Mouse (Mus musculus) MEL (cell line): ENCODE measurements around the gene Mtch2. TPM values are rescaled to one million over a fixed set of nuclear protein-coding genes. Genes with fewer than 3 reads are reported as not detected.

ENCODE experiments used
- DNase-seq: peaks from one replicate; pipeline ENCODE4 v3.0.0; 2011; ENCODE audit warnings: low read depth, low spot score
- H3K27ac ChIP-seq: 2 replicates; pipeline ENCODE4 v1.5.1; 2012; ENCODE audit warnings: low read depth, mild to moderate bottlenecking, control low read depth, low read length, moderate library complexity; ENCODE audit not compliant: control insufficient read depth
- H3K27me3 ChIP-seq, 2 experiments: fragments of 150-350 bp in 1 of 2; sonication (generic) in 1 of 2; 2 replicates each; pipeline ENCODE4 v1.6.1; 2012; ENCODE audit warnings: low read length in 2 of 2, mild to moderate bottlenecking in 2 of 2, improper control_type of control experiment in 1 of 2, moderate library complexity in 1 of 2; ENCODE audit not compliant: insufficient read depth in 2 of 2, control insufficient read depth in 1 of 2
- H3K36me3 ChIP-seq, 2 experiments: 2 replicates each; pipeline ENCODE4 v1.6.1; 2012 to 2014; ENCODE audit warnings: low read length in 2 of 2, improper control_type of control experiment in 1 of 2, inconsistent platforms in 1 of 2, mild to moderate bottlenecking in 1 of 2; ENCODE audit not compliant: insufficient read depth in 2 of 2, control insufficient read depth in 1 of 2
- H3K4me1 ChIP-seq, 2 experiments: fragments of 150-350 bp in 1 of 2; sonication (generic) in 1 of 2; 2 replicates each; pipeline ENCODE4 v1.6.1; 2012; ENCODE audit warnings: low read length in 2 of 2, improper control_type of control experiment in 1 of 2, mild to moderate bottlenecking in 1 of 2; ENCODE audit not compliant: insufficient read depth in 2 of 2, control insufficient read depth in 1 of 2
- H3K4me3 ChIP-seq, 2 experiments: fragments of 150-350 bp in 1 of 2; sonication (generic) in 1 of 2; 2 replicates each; pipeline ENCODE4 v1.5.1; 2012; ENCODE audit warnings: low read depth in 2 of 2, low read length in 2 of 2, mild to moderate bottlenecking in 2 of 2, moderate library complexity in 2 of 2, control low read depth in 1 of 2, improper control_type of control experiment in 1 of 2; ENCODE audit not compliant: control insufficient read depth in 1 of 2, insufficient read depth in 1 of 2
- H3K79me2 ChIP-seq: 2 replicates; pipeline ENCODE4 v1.6.1; 2012; ENCODE audit warnings: mild to moderate bottlenecking, low read length, moderate library complexity; ENCODE audit not compliant: control insufficient read depth, poor library complexity, insufficient read depth
- H3K9ac ChIP-seq: 2 replicates; pipeline ENCODE4 v1.6.1; 2012; ENCODE audit warnings: low read depth, mild to moderate bottlenecking, control low read depth, low read length, moderate library complexity; ENCODE audit not compliant: control insufficient read depth, poor library complexity, severe bottlenecking
- H3K9me3 ChIP-seq: fragments of 150-350 bp; sonication (generic); replicated peaks from 2 replicates; pipeline ENCODE4 v1.6.1; 2012; ENCODE audit warnings: mild to moderate bottlenecking, low read length, improper control_type of control experiment, moderate library complexity; ENCODE audit not compliant: insufficient read depth
- CHD1 ChIP-seq: IDR thresholded peaks from 2 replicates; pipeline ENCODE4 v1.6.1; 2012; ENCODE audit warnings: low read depth, mild to moderate bottlenecking, inconsistent platforms, low read length, improper control_type of control experiment
- CHD2 ChIP-seq: IDR thresholded peaks from 2 replicates; pipeline ENCODE4 v1.6.1; 2011; ENCODE audit warnings: low read length, improper control_type of control experiment
- ELF1 ChIP-seq: IDR thresholded peaks from 2 replicates; pipeline ENCODE4 v1.6.1; 2014; ENCODE audit warnings: low read depth, mild to moderate bottlenecking, inconsistent platforms, low read length, improper control_type of control experiment, moderate library complexity
- GATA1 ChIP-seq: IDR thresholded peaks from 2 replicates; pipeline ENCODE4 v1.6.1; 2011; ENCODE audit warnings: low read depth, low read length, improper control_type of control experiment
- HCFC1 ChIP-seq: IDR thresholded peaks from 2 replicates; pipeline ENCODE4 v1.6.1; 2012; ENCODE audit warnings: low read depth, mild to moderate bottlenecking, inconsistent platforms, low read length, improper control_type of control experiment, moderate library complexity
- JUND ChIP-seq: IDR thresholded peaks from 2 replicates; pipeline ENCODE4 v1.6.1; 2011; ENCODE audit warnings: low read depth, mild to moderate bottlenecking, improper control_type of control experiment, low read length
- KAT2A ChIP-seq: conservative IDR thresholded peaks from 2 replicates; pipeline ENCODE4 v1.6.1; 2012; ENCODE audit warnings: low read depth, low read length, improper control_type of control experiment, inconsistent platforms
- MAFK ChIP-seq: IDR thresholded peaks from 2 replicates; pipeline ENCODE4 v1.6.1; 2011; ENCODE audit warnings: low read depth, mild to moderate bottlenecking, low read length, improper control_type of control experiment, borderline replicate concordance
- MAZ ChIP-seq: IDR thresholded peaks from 2 replicates; pipeline ENCODE4 v1.6.1; 2012; ENCODE audit warnings: low read depth, mild to moderate bottlenecking, inconsistent platforms, low read length, improper control_type of control experiment
- MYB ChIP-seq: IDR thresholded peaks from 2 replicates; pipeline ENCODE4 v1.6.1; 2011; ENCODE audit warnings: mild to moderate bottlenecking, low read depth, low read length, improper control_type of control experiment
- MYC ChIP-seq: IDR thresholded peaks from 2 replicates; pipeline ENCODE4 v1.6.1; 2011; ENCODE audit warnings: low read depth, mild to moderate bottlenecking, low read length, improper control_type of control experiment, moderate library complexity
- NELFE ChIP-seq: IDR thresholded peaks from 2 replicates; pipeline ENCODE4 v1.6.1; 2011; ENCODE audit warnings: low read depth, low read length, improper control_type of control experiment
- NRF1 ChIP-seq: IDR thresholded peaks from 2 replicates; pipeline ENCODE4 v1.6.1; 2014; ENCODE audit warnings: low read depth, mild to moderate bottlenecking, inconsistent platforms, low read length, improper control_type of control experiment, moderate library complexity; ENCODE audit not compliant: poor library complexity, insufficient read depth, severe bottlenecking
- POLR2A ChIP-seq, 2 experiments: IDR thresholded peaks; 2 replicates each; pipeline ENCODE4 v1.6.1; 2011 to 2012; ENCODE audit warnings: low read length in 2 of 2, mild to moderate bottlenecking in 2 of 2, control low read depth in 1 of 2, improper control_type of control experiment in 1 of 2, low read depth in 1 of 2, moderate library complexity in 1 of 2; ENCODE audit not compliant: control insufficient read depth in 1 of 2, insufficient read depth in 1 of 2, poor library complexity in 1 of 2
- POLR2AphosphoS2 ChIP-seq: IDR thresholded peaks from 2 replicates; pipeline ENCODE4 v1.6.1; 2011; ENCODE audit warnings: low read length, improper control_type of control experiment
- POLR2AphosphoS5 ChIP-seq: IDR thresholded peaks from 2 replicates; pipeline ENCODE4 v1.6.1; 2012; ENCODE audit warnings: low read depth, borderline replicate concordance, mild to moderate bottlenecking, inconsistent platforms, low read length, moderate library complexity, mixed read lengths
- RCOR1 ChIP-seq: IDR thresholded peaks from 2 replicates; pipeline ENCODE4 v1.6.1; 2012; ENCODE audit warnings: low read depth, mild to moderate bottlenecking, inconsistent platforms, low read length, improper control_type of control experiment
- SIN3A ChIP-seq: IDR thresholded peaks from 2 replicates; pipeline ENCODE4 v1.6.1; 2012; ENCODE audit warnings: low read length, improper control_type of control experiment, inconsistent platforms
- TAL1 ChIP-seq: IDR thresholded peaks from 2 replicates; pipeline ENCODE4 v1.6.1; 2012; ENCODE audit warnings: mild to moderate bottlenecking, inconsistent platforms, low read length, moderate library complexity, mixed read lengths
- TBP ChIP-seq: IDR thresholded peaks from 2 replicates; pipeline ENCODE4 v1.8.0; 2011; ENCODE audit warnings: low read depth, low read length, improper control_type of control experiment
- TCF12 ChIP-seq: IDR thresholded peaks from 2 replicates; pipeline ENCODE4 v1.6.1; 2014; ENCODE audit warnings: low read depth, mild to moderate bottlenecking, inconsistent platforms, low read length, improper control_type of control experiment, moderate library complexity
- USF1 ChIP-seq: IDR thresholded peaks from 2 replicates; pipeline ENCODE4 v1.6.1; 2014; ENCODE audit warnings: low read depth, mild to moderate bottlenecking, inconsistent platforms, low read length, improper control_type of control experiment, moderate library complexity
- ZC3H11A ChIP-seq: IDR thresholded peaks from 2 replicates; pipeline ENCODE4 v1.6.1; 2012; ENCODE audit warnings: low read depth, mild to moderate bottlenecking, inconsistent platforms, low read length, improper control_type of control experiment
- ZKSCAN1 ChIP-seq: IDR thresholded peaks from 2 replicates; pipeline ENCODE4 v1.6.1; 2012; ENCODE audit warnings: low read depth, mild to moderate bottlenecking, inconsistent platforms, low read length, improper control_type of control experiment, moderate library complexity
- ZNF384 ChIP-seq: IDR thresholded peaks from 2 replicates; pipeline ENCODE4 v1.6.1; 2012; ENCODE audit warnings: low read depth, mild to moderate bottlenecking, inconsistent platforms, low read length, improper control_type of control experiment
- polyA plus RNA-seq, 2 experiments: library from polyadenylated mRNA; stranded (reverse) in 1 of 2; unstranded in 1 of 2; fragments of >175 nt in 1 of 2; fragments of >200 nt in 1 of 2; gene quantifications; 2 replicates each; pipeline versions ENCODE4 v1.2.1 to v1.2.4; 2012; ENCODE audit warnings: low replicate concordance in 2 of 2, low read depth in 1 of 2; ENCODE audit not compliant: insufficient read length in 2 of 2, insufficient read depth in 1 of 2, missing spikeins in 1 of 2
- total RNA-seq: library from RNA; depleted of rRNA; stranded (reverse); fragments of 300-350 nt; gene quantifications from 2 replicates; pipeline ENCODE4 v1.2.3, GENCODE M21; 2012

Mtch2 gene
- total and polyA plus RNA-seq, 3 experiments = 85.7 to 167 TPM; not detected in 1

- peaks cover 2 to 9% of the 10 kb centered on the region in 2 experiments for H3K4me1 ChIP-seq
- peak overlapping the region; percentile 64 to 79 for H3K4me3 ChIP-seq
- peak overlapping the region; percentile 70; the same call in 1 of the 2 replicates for H3K27ac ChIP-seq
- no peaks in the 10 kb centered on the region for H3K27me3 ChIP-seq
- peak overlapping the region; percentile 79 for H3K9ac ChIP-seq
- TF ChIP-seq ZKSCAN1 (no peak), MAFK (no peak), GATA1 (no peak), RCOR1 (no peak), ZNF384 (no peak), MAZ (no peak), MYC (no peak), CHD2 (no peak), KAT2A (no peak), POLR2AphosphoS5 (no peak)
- no peaks in the 10 kb centered on the region for H3K9me3 ChIP-seq
- no peak for DNase-seq
- peaks cover 2 to 24% of the 10 kb centered on the region in 2 experiments; a peak in 3 of 4 replicates for H3K36me3 ChIP-seq
- H3K79me2 ChIP-seq = peaks cover 14% of the 10 kb centered on the region
Measured at GRCm38 (mm10) chr2:90846171-90846570, 784 bp upstream of the Mtch2 start.

GRCm38 (mm10) chr2:90846597-90846954 is 379 bp upstream of the Mtch2 start:
- Histone ChIP-seq H3K27me3 (no peaks in the 10 kb centered on the region), H3K9ac (peak overlapping the region; percentile 79), H3K79me2 (peaks cover 14% of the 10 kb centered on the region), H3K27ac (peak overlapping the region; percentile 70), H3K36me3 (peaks cover 2 to 24% of the 10 kb centered on the region in 2 experiments; a peak in 3 of 4 replicates), H3K9me3 (no peaks in the 10 kb centered on the region), H3K4me3 (peak overlapping the region; percentile 64 to 79), H3K4me1 (peaks cover 2 to 9% of the 10 kb centered on the region in 2 experiments)
- no peak for TF ChIP-seq NRF1
- no peak for TF ChIP-seq JUND
- no peak for TF ChIP-seq ZKSCAN1
- no peak for TF ChIP-seq SIN3A
- no peak for TF ChIP-seq POLR2A (IDR thresholded peaks at IDR 0.05; ENCODE audit: control insufficient read depth in 1 of 2, insufficient read depth in 1 of 2, low read depth in 1 of 2, low read length in 2 of 2, poor library complexity in 1 of 2)
- TF ChIP-seq MYB = no peak
- TF ChIP-seq GATA1 = no peak
- no peak for TF ChIP-seq TAL1
- no peak for TF ChIP-seq CHD1
- TF ChIP-seq POLR2AphosphoS2 = no peak
- TF ChIP-seq ELF1 = no peak
- TF ChIP-seq HCFC1 = no peak
- no peak for TF ChIP-seq MAFK
- no peak for TF ChIP-seq TBP
- no peak for TF ChIP-seq USF1
- no peak for TF ChIP-seq ZC3H11A
- TF ChIP-seq TCF12 = no peak
- no peak for TF ChIP-seq NELFE
- DNase-seq = no peak
